Mouse (Mus musculus): Measurements from ENCODE around the gene Lrrk1. TPM values are rescaled to one million over a fixed set of nuclear protein-coding genes. Genes with fewer than 3 reads are reported as not detected.
A peak's percentile ranks its signal among the peaks of the same experiment; 100 is the strongest.

Gene Lrrk1
- polyA plus RNA-seq, 1 experiment, result 18.9 TPM

DNA sequence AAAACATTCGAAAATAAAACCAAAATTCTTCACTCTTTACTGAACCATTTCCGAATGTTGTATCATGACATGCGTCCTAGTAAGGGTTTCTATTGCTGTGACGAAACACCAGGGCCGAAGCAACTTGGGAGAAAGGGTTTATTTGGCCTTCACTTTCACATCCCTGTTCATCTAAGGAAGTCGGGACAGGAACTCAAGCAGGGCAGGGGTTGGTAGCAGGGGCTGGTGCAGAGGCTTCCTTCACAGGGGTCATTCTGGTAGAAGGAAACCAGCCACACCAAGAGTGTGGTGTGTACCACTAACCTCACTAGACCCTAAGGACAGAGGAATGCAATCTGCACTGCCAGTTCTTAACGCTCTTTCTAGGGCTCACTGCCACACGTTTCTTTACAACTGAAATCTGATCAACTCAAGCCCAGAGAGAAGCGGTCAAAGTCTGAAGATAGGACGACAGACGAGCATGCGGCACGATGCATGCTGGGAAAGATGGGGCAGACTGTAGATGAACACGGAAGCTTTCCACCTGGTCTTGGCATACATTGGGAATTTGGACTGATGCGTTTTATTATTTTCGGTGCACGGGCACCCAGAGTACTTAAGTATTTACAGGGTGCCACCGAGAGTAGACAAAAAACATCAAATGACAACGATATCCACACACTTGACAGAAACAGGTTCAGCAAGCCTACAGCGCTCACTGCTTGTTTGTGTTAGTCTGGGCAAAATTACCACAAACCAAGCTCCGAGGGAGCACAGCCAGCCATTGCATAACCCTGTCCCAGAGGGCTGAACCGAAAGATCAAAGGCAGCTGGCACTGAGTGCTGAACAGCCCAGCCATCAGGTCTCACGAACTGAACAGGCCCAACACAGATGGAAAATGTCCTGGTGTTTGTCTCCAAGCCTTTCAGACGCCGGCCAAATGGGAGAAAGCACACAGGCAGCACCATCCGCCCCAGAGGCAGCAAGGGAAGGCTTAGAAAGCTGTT is 77.2 kb downstream of the Lrrk1 start:
- TF ChIP-seq POLR2A (IDR thresholded peaks at IDR 0.05; ENCODE audit: low read depth, low read length) (no peak), CTCF (IDR thresholded peaks at IDR 0.05; ENCODE audit: extremely low read depth, insufficient read length, insufficient replicate concordance, low read depth, low read length) (no peak)
- Histone ChIP-seq H3K4me1 (ENCODE audit: control insufficient read depth, insufficient read depth, insufficient read length, low read length) (peaks cover 22% of the 10 kb centered on the region; the same call in 1 of the 2 replicates), H3K27me3 (ENCODE audit: control insufficient read depth, insufficient read depth, low read length) (no peaks in the 10 kb centered on the region), H3K36me3 (ENCODE audit: control insufficient read depth, insufficient read depth, low read length) (peaks cover 12% of the 10 kb centered on the region), H3K27ac (ENCODE audit: insufficient read depth, low read depth, low read length) (peak overlapping the region; percentile 94), H3K4me3 (ENCODE audit: low read depth, low read length) (no peak overlapping the region)
- 17% methylated on average over 26 of the region's 26 CpGs for WGBS

DNA sequence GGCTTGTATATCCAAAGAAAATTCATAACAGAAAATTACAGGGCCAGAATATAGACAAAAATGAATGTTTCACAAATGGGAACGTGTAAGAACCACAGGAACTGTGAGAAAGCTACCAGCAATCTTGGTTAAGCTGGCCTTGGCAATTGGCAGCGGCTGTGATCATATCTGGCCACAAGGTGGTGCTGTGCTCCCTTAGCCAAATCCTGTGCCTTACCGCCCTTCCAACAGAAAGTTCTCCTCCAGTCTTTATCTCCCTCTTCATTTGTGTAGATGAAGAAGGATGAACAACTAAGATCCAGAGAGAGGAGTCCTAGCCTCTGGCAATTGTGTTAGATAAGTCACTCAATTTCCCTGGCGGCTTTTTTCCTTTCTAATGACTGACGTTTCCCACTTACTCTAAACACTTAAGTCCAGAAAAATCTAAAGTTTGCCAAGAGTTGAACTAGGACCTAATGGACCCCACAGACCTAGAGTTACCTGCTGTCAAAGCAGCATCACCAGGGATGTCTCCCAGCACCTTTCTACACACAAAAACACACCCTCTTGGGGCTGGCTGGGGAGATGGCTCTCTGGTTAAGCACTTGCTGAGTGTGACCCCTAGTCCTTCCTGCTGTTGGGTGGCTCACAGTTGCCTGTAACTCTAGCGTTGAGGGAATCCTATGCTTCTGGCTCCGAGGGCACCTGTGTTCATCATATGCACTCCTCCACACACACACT is 78.0 kb downstream of the Lrrk1 start:
- Histone ChIP-seq H3K27me3 (ENCODE audit: control insufficient read depth, insufficient read depth, low read length) (no peaks in the 10 kb centered on the region), H3K36me3 (ENCODE audit: control insufficient read depth, insufficient read depth, low read length) (peaks cover 14% of the 10 kb centered on the region), H3K27ac (ENCODE audit: insufficient read depth, low read depth, low read length) (peak overlapping the region; percentile 94), H3K4me1 (ENCODE audit: control insufficient read depth, insufficient read depth, insufficient read length, low read length) (peaks cover 22% of the 10 kb centered on the region; the same call in 1 of the 2 replicates), H3K4me3 (ENCODE audit: low read depth, low read length) (no peak overlapping the region)
- WGBS, result 20% methylated on average over 7 of the region's 7 CpGs
- TF ChIP-seq POLR2A (IDR thresholded peaks at IDR 0.05; ENCODE audit: low read depth, low read length) (no peak), CTCF (IDR thresholded peaks at IDR 0.05; ENCODE audit: extremely low read depth, insufficient read length, insufficient replicate concordance, low read depth, low read length) (peak; percentile 88)

DNA sequence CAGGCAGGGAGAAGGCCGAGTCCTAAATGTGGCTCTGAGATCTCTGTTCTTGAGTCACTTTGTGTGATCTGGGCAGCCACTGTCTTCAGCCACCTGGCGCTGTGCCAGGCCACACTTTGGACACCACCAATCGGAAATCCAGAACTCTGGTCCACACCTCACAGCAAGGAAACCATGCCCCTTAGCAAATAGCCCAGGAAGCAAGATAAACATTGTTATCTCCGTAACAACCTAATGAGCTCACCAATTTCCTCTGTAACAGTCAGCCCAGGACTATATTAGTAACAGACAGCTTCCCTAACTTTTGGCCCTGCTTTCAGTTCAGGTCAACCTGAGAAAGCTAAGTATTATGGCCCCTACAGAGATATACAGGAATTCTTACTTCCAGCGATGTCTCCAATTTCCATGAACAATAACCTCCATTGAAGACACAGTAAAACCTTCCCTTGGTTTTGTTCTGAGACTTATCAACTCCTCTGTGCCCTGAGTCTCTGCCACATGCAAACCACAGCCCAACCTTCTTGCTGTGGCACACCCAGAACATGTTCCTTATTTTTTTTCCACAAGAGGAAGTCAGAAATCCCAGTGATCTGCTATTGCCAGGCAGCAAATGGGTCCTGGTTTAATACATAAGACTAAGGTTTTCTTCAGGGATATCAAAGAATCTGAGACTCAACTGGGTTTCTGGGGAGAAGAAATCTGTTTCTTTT is 78.8 kb downstream of the Lrrk1 start:
- Histone ChIP-seq H3K36me3 (ENCODE audit: control insufficient read depth, insufficient read depth, low read length) (peaks cover 19% of the 10 kb centered on the region), H3K27me3 (ENCODE audit: control insufficient read depth, insufficient read depth, low read length) (no peaks in the 10 kb centered on the region), H3K4me1 (ENCODE audit: control insufficient read depth, insufficient read depth, insufficient read length, low read length) (peaks cover 22% of the 10 kb centered on the region; the same call in 1 of the 2 replicates), H3K4me3 (ENCODE audit: low read depth, low read length) (no peak overlapping the region), H3K27ac (ENCODE audit: insufficient read depth, low read depth, low read length) (peak overlapping the region; percentile 94)
- no peak for TF ChIP-seq CTCF (IDR thresholded peaks at IDR 0.05; ENCODE audit: extremely low read depth, insufficient read length, insufficient replicate concordance, low read depth, low read length)
- TF ChIP-seq POLR2A (IDR thresholded peaks at IDR 0.05; ENCODE audit: low read depth, low read length), result no peak
- 18% methylated on average over 5 of the region's 5 CpGs for WGBS

DNA sequence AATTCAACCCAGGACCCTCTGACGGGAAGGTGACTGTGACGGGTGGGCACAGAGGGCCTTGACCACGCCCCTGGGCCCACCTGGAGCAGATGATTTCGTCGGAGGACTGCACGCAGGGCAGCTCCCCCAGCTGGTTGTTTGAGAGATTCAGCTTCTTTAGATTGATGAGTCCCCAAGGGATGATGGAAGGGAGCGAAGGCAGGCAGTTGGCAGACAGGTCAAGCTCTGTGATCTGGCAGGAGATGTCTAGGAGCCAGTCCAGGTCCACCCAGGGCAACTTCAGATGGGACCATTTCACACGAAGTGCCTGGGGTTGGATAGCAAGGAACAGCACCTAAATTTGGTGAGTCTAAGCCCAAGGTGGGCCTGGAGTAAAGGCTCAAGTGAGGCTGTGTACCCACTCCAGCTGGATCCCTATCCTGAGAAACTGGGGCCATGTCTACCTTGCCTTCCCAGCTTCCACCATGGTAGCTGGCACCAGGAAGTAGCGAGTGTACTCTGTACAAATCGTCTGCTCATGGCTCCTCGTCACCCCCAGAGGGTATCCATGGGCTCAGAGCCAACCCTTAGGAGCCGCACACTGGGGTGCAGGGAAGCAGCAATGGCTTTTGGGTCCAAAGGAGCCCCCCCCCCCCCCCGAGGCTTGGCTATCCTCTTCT is 79.4 kb downstream of the Lrrk1 start:
- Histone ChIP-seq H3K27ac (ENCODE audit: insufficient read depth, low read depth, low read length) (peak overlapping the region; percentile 94), H3K4me3 (ENCODE audit: low read depth, low read length) (no peak overlapping the region), H3K4me1 (ENCODE audit: control insufficient read depth, insufficient read depth, insufficient read length, low read length) (peaks cover 22% of the 10 kb centered on the region; the same call in 1 of the 2 replicates), H3K36me3 (ENCODE audit: control insufficient read depth, insufficient read depth, low read length) (peaks cover 22% of the 10 kb centered on the region), H3K27me3 (ENCODE audit: control insufficient read depth, insufficient read depth, low read length) (no peaks in the 10 kb centered on the region)
- 63% methylated on average over 13 of the region's 13 CpGs for WGBS
- TF ChIP-seq CTCF (IDR thresholded peaks at IDR 0.05; ENCODE audit: extremely low read depth, insufficient read length, insufficient replicate concordance, low read depth, low read length), result no peak

DNA sequence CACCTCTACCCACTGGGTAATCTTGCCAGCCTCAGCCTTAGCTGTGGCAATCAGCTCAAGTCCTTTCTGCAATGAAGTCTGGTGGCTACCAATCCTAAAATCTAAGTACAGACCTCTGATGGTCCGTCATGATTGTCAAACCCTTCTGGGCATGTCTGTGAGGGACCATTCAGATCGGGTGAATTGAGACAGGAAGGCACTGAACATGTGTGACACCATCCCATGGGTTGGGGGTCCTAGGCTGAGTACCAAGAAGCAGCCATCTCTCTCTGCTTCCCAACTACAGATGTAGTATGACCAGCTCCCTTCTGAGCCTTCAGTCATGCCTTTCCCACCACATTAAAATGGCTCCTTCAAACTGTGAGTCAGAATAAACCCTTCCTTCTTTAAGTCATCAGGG is 80.4 kb downstream of the Lrrk1 start:
- no peak overlapping the region for H3K4me3 ChIP-seq (ENCODE audit: low read depth, low read length)
- no peaks in the 10 kb centered on the region for H3K27me3 ChIP-seq (ENCODE audit: control insufficient read depth, insufficient read depth, low read length)
- 95% methylated on average over 2 of the region's 2 CpGs for WGBS
- TF ChIP-seq CTCF (IDR thresholded peaks at IDR 0.05; ENCODE audit: extremely low read depth, insufficient read length, insufficient replicate concordance, low read depth, low read length), result no peak
- no peak for TF ChIP-seq POLR2A (IDR thresholded peaks at IDR 0.05; ENCODE audit: low read depth, low read length)
- H3K4me1 ChIP-seq (ENCODE audit: control insufficient read depth, insufficient read depth, insufficient read length, low read length), result peaks cover 22% of the 10 kb centered on the region; the same call in 1 of the 2 replicates
- H3K36me3 ChIP-seq (ENCODE audit: control insufficient read depth, insufficient read depth, low read length), result peaks cover 24% of the 10 kb centered on the region
- H3K27ac ChIP-seq (ENCODE audit: insufficient read depth, low read depth, low read length), result no peak overlapping the region

DNA sequence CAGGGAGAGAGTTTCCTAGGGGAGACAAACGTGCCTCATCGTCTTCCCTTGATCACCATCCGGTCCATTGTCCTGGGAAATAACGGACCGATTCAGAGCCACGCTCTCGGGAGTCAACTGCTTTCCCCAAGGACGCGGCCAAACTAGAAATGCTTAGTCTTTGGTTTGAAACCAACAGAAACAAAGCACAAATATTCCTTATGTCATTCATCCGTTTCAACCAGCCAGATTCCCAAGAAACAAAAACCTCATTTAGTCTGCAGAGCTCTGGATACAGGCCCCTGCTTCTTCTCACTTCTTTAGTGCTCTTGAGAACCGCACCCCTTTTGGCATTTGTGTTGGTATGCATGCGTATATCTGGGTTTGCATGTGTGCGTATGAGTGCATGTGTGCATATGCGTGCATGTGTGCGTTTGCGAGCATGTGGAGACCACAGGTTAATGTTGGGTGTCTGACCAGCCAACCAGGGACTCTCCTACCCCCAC is 82.4 kb downstream of the Lrrk1 start:
- no peak overlapping the region for H3K27ac ChIP-seq (ENCODE audit: insufficient read depth, low read depth, low read length)
- TF ChIP-seq CTCF (IDR thresholded peaks at IDR 0.05; ENCODE audit: extremely low read depth, insufficient read length, insufficient replicate concordance, low read depth, low read length), result no peak
- no peak for TF ChIP-seq POLR2A (IDR thresholded peaks at IDR 0.05; ENCODE audit: low read depth, low read length)
- no peaks in the 10 kb centered on the region for H3K27me3 ChIP-seq (ENCODE audit: control insufficient read depth, insufficient read depth, low read length)
- peaks cover 14% of the 10 kb centered on the region; the same call in 1 of the 2 replicates for H3K4me1 ChIP-seq (ENCODE audit: control insufficient read depth, insufficient read depth, insufficient read length, low read length)
- no peak overlapping the region for H3K4me3 ChIP-seq (ENCODE audit: low read depth, low read length)
- 92% methylated on average over 16 of the region's 16 CpGs for WGBS
- peaks cover 36% of the 10 kb centered on the region for H3K36me3 ChIP-seq (ENCODE audit: control insufficient read depth, insufficient read depth, low read length)

All from small intestine, adult 2 months (tissue).